Comparison of ENCODE assay signal across 8 mouse cellular contexts in genomic region chr8:47713171-47713663, GRCm38 (mm10). TPM values are rescaled to one million over a fixed set of nuclear protein-coding genes. Genes with fewer than 3 reads are reported as not detected.
DNase-seq lines count a peak whose midpoint lies in the region; ATAC-seq lines count a peak whose summit lies in the region.

No protein-coding gene starts in this region.

- no peaks in the 10 kb centered on the region for H3K9me3 ChIP-seq in hindbrain, embryonic 11.5 days (ENCODE audit: control insufficient read depth, low read length)
- H3K9me3 ChIP-seq in liver, embryonic 12.5 days (replicated peaks) = no peaks in the 10 kb centered on the region

- H3K4me2 ChIP-seq in hindbrain, embryonic 11.5 days (replicated peaks; ENCODE audit: low read depth, low read length) = peak overlapping the region; percentile 54
- H3K4me2 ChIP-seq in liver, embryonic 12.5 days = peak overlapping the region; percentile 75

- peak; percentile 60 for DNase-seq in embryo, embryonic 10 days (ENCODE audit: low spot score)
- no peak for DNase-seq in embryo, embryonic 9.5 days (ENCODE audit: extremely low spot score)
- peak; percentile 52 for DNase-seq in 416B (ENCODE audit: low read depth)
- DNase-seq in hindbrain, embryonic 11.5 days (ENCODE audit: low spot score) = no peak
- DNase-seq in neural tube, embryonic 10.5 days (ENCODE audit: extremely low spot score, low spot score) = peak; percentile 73
- DNase-seq in left cerebral cortex, postnatal 36 days (ENCODE audit: low spot score in 2 of 2) = no peak

- no peaks in the 10 kb centered on the region for H3K4me1 ChIP-seq in hindbrain, embryonic 11.5 days (replicated peaks; ENCODE audit: control insufficient read depth, insufficient read depth, low read length)
- peaks cover 27% of the 10 kb centered on the region for H3K4me1 ChIP-seq in liver, embryonic 12.5 days

- intact Hi-C loops in left cerebral cortex, postnatal 36 days (cut with DNase I) = no loop called here

- H3K9ac ChIP-seq in hindbrain, embryonic 11.5 days (ENCODE audit: low read depth, low read length) = peak overlapping the region; percentile 91
- H3K9ac ChIP-seq in liver, embryonic 12.5 days = peak overlapping the region; percentile 93

- H3K27ac ChIP-seq in hindbrain, embryonic 11.5 days (ENCODE audit: low read depth, low read length) = peak overlapping the region; percentile 95
- H3K27ac ChIP-seq in liver, embryonic 12.5 days = peak overlapping the region; percentile 95

- H3K36me3 ChIP-seq in hindbrain, embryonic 11.5 days (ENCODE audit: control insufficient read depth, insufficient read depth, low read length) = no peaks in the 10 kb centered on the region
- H3K36me3 ChIP-seq in liver, embryonic 12.5 days = peaks cover 27% of the 10 kb centered on the region

- ATAC-seq in common myeloid progenitor, adult 5-6 weeks (replicated peaks; ENCODE audit: low read depth, poor library complexity, severe bottlenecking) = peak; percentile 31
- peak; percentile 66 for ATAC-seq in hindbrain, embryonic 11.5 days (ENCODE audit: low FRiP score)
- peak; percentile 33 for ATAC-seq in liver, embryonic 12.5 days

- H3K27me3 ChIP-seq in hindbrain, embryonic 11.5 days (ENCODE audit: control insufficient read depth, insufficient read depth, low read length) = no peaks in the 10 kb centered on the region
- H3K27me3 ChIP-seq in liver, embryonic 12.5 days (replicated peaks) = no peaks in the 10 kb centered on the region

- WGBS in hindbrain, embryonic 11.5 days = under 1% methylated on average over 44 of the region's 44 CpGs
- WGBS in liver, embryonic 12.5 days (ENCODE audit: insufficient replicate concordance) = under 1% methylated on average over 44 of the region's 44 CpGs

- peak overlapping the region; percentile 98 for H3K4me3 ChIP-seq in hindbrain, embryonic 11.5 days (ENCODE audit: low read depth, low read length)
- H3K4me3 ChIP-seq in liver, embryonic 12.5 days = peak overlapping the region; percentile 98

RNA-seq across cellular contexts. Expression of gene Cdkn2aip, which starts 0.5 kb away (rescaled TPM):
- 33.7 and 36.0 TPM in 2 replicates for total RNA-seq in common myeloid progenitor, adult 5-6 weeks (2017)
- 46.3 and 50.8 TPM in 2 replicates for polyA plus RNA-seq in hindbrain, embryonic 11.5 days (2014; fragmentation: Nextera tagmentation; extraction: Ambion mirVana)
- polyA plus RNA-seq in liver, embryonic 12.5 days (2016; fragmentation: Nextera tagmentation; extraction: Ambion mirVana) = 17.1 and 18.4 TPM in 2 replicates
- total RNA-seq in left cerebral cortex, postnatal 36 days (2021) = 10 to 100 TPM; 16.6 to 20.6 TPM

RNA-seq across cellular contexts. Expression of gene Ing2, which starts 37.9 kb away (rescaled TPM):
- 65.9 and 66.7 TPM in 2 replicates for total RNA-seq in common myeloid progenitor, adult 5-6 weeks (2017)
- 13.2 and 13.3 TPM in 2 replicates for polyA plus RNA-seq in hindbrain, embryonic 11.5 days (2014; fragmentation: Nextera tagmentation; extraction: Ambion mirVana)
- polyA plus RNA-seq in liver, embryonic 12.5 days (2016; fragmentation: Nextera tagmentation; extraction: Ambion mirVana) = 14.9 and 15.1 TPM in 2 replicates
- total RNA-seq in left cerebral cortex, postnatal 36 days (2021) = 10 to 100 TPM; 46.5 to 55.5 TPM

Comparison
In these comparisons a context has a peak if more than half of its experiments do, and no peak if none do; other contexts are left out.
1. DNase-seq: peak in embryo, embryonic 10 days (single experiment), 416B (single experiment) and neural tube, embryonic 10.5 days (single experiment); none in embryo, embryonic 9.5 days (single experiment), hindbrain, embryonic 11.5 days (single experiment) and left cerebral cortex, postnatal 36 days (0 of 2).
2. Peak in every context shown above with its lines, with median percentiles within 50 percentile points of each other: ATAC-seq.